Mouse (Mus musculus): ENCODE data around the gene Cacna2d2.

DNA sequence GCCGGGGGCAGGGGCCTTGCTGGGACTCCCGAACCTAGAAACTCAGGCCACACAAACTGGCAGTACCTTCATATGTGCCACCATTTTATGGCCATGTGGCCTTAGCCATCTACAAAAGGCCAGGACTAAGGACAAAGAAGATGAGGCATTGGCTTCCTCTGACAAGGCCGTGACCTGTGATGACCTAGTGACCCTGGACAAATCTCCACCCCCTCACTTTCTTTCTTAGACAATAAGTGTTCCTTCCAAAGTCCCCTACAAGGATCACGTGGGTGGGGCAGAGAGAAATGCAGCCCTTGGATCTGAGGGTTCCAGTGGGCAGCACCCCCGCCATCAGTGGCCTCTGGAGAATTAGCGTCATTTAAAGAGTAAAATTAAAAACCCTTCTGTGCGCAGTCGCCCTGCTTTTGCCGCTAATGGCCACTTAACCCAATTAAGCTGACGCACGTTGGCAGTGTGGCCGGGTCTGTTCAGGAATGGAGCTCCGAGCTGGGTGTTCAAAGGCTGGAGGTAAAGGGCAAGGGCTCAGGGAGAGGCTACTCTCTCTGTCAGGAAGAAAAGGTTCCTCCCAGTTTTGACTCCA, 69.9 kb downstream of the Cacna2d2 start:
- TF ChIP-seq POLR2A (IDR thresholded peaks at IDR 0.05; ENCODE audit: borderline replicate concordance, low read depth, low read length) (no peak), CTCF (IDR thresholded peaks at IDR 0.05; ENCODE audit: low read depth, low read length) (no peak)
